Mouse (Mus musculus): ENCODE data around the gene Ndrg3. TPM values are rescaled to one million over a fixed set of nuclear protein-coding genes. Genes with fewer than 3 reads are reported as not detected.
"Not testable (repeated sequence)": the region's sequence is repeated elsewhere in the genome, so short reads cannot be mapped to it uniquely, and the experiment has no call there.

Gene Ndrg3
- polyA plus RNA-seq, 1 experiment: 81.0 TPM

GRCm38 (mm10) chr2:156896384-156896914 is 95.4 kb downstream of the Ndrg3 start:
- TF ChIP-seq POLR2A (IDR thresholded peaks at IDR 0.05; ENCODE audit: borderline replicate concordance, low read depth, low read length) (no peak), CTCF (IDR thresholded peaks at IDR 0.05; ENCODE audit: low read depth, low read length) (no peak)
- Histone ChIP-seq H3K4me1 (ENCODE audit: control insufficient read depth, insufficient read depth, low read length) (peaks cover 5% of the 10 kb centered on the region), H3K4me3 (ENCODE audit: insufficient read depth, low read length) (no peak overlapping the region)

GRCm38 (mm10) chr2:156894496-156895265 is 97.2 kb downstream of the Ndrg3 start:
- H3K4me3 ChIP-seq (ENCODE audit: insufficient read depth, low read length): no peak overlapping the region
- H3K27ac ChIP-seq (ENCODE audit: insufficient read depth, low read depth, low read length): no peak overlapping the region
- peaks cover 5% of the 10 kb centered on the region for H3K4me1 ChIP-seq (ENCODE audit: control insufficient read depth, insufficient read depth, low read length)
- TF ChIP-seq CTCF (IDR thresholded peaks at IDR 0.05; ENCODE audit: low read depth, low read length) (no peak), POLR2A (IDR thresholded peaks at IDR 0.05; ENCODE audit: borderline replicate concordance, low read depth, low read length) (no peak)

More at GRCm38 (mm10) chr2:156896384-156896914, 95.4 kb downstream of the Ndrg3 start:
- no peak overlapping the region for H3K27ac ChIP-seq (ENCODE audit: insufficient read depth, low read depth, low read length)

- H3K4me3 ChIP-seq (ENCODE audit: insufficient read depth, low read length): no peak overlapping the region
- TF ChIP-seq CTCF (IDR thresholded peaks at IDR 0.05; ENCODE audit: low read depth, low read length): no peak
- TF ChIP-seq POLR2A (IDR thresholded peaks at IDR 0.05; ENCODE audit: borderline replicate concordance, low read depth, low read length): no peak
- no peak overlapping the region for H3K27ac ChIP-seq (ENCODE audit: insufficient read depth, low read depth, low read length)
- peaks cover 5% of the 10 kb centered on the region for H3K4me1 ChIP-seq (ENCODE audit: control insufficient read depth, insufficient read depth, low read length)
Measured at GRCm38 (mm10) chr2:156892821-156893220, 99.0 kb downstream of the Ndrg3 start.

DNA sequence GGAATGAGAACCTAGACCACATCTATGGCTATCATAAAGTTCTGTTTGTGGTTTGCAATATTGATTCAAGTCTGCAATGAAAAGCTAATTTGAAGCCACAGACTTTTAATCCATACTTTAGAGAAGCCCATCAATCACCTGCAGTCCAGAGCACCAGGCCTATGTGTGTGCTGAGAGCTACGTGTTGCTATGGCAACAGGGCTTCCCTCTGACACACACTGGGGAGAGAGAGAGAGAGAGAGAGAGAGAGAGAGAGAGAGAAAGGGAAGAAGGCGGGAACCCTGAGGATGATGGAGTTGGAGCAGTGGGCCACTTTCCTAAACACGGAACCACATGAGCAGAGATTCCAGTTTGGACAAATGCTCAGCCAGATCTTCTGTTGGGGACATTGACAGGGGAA is 99.6 kb downstream of the Ndrg3 start:
- H3K4me1 ChIP-seq (ENCODE audit: control insufficient read depth, insufficient read depth, low read length): peaks cover 5% of the 10 kb centered on the region
- H3K27ac ChIP-seq (ENCODE audit: insufficient read depth, low read depth, low read length): no peak overlapping the region
- H3K4me3 ChIP-seq (ENCODE audit: insufficient read depth, low read length): no peak overlapping the region
- TF ChIP-seq CTCF (IDR thresholded peaks at IDR 0.05; ENCODE audit: low read depth, low read length) (no peak), POLR2A (IDR thresholded peaks at IDR 0.05; ENCODE audit: borderline replicate concordance, low read depth, low read length) (no peak)

- Histone ChIP-seq H3K27ac (ENCODE audit: insufficient read depth, low read depth, low read length) (no peak overlapping the region), H3K4me3 (ENCODE audit: insufficient read depth, low read length) (no peak overlapping the region), H3K4me1 (ENCODE audit: control insufficient read depth, insufficient read depth, low read length) (peaks cover 10% of the 10 kb centered on the region)
- no peak for TF ChIP-seq CTCF (IDR thresholded peaks at IDR 0.05; ENCODE audit: low read depth, low read length)
- no peak for TF ChIP-seq POLR2A (IDR thresholded peaks at IDR 0.05; ENCODE audit: borderline replicate concordance, low read depth, low read length)
Measured at GRCm38 (mm10) chr2:156888490-156888889, 103.4 kb downstream of the Ndrg3 start.

GRCm38 (mm10) chr2:156887017-156887416 is 104.8 kb downstream of the Ndrg3 start, which contains the start of gene Sla2:
Gene Sla2, minus strand, starts transcription at chr2:156887192.
- H3K4me3 ChIP-seq (ENCODE audit: insufficient read depth, low read length): no peak within 1 kb of the TSS
- peaks cover 10% of the 10 kb centered on the region for H3K4me1 ChIP-seq (ENCODE audit: control insufficient read depth, insufficient read depth, low read length)
- no peak within 1 kb of the TSS for H3K27ac ChIP-seq (ENCODE audit: insufficient read depth, low read depth, low read length)
- TF ChIP-seq POLR2A (IDR thresholded peaks at IDR 0.05; ENCODE audit: borderline replicate concordance, low read depth, low read length) (no peak), CTCF (IDR thresholded peaks at IDR 0.05; ENCODE audit: low read depth, low read length) (no peak)

DNA sequence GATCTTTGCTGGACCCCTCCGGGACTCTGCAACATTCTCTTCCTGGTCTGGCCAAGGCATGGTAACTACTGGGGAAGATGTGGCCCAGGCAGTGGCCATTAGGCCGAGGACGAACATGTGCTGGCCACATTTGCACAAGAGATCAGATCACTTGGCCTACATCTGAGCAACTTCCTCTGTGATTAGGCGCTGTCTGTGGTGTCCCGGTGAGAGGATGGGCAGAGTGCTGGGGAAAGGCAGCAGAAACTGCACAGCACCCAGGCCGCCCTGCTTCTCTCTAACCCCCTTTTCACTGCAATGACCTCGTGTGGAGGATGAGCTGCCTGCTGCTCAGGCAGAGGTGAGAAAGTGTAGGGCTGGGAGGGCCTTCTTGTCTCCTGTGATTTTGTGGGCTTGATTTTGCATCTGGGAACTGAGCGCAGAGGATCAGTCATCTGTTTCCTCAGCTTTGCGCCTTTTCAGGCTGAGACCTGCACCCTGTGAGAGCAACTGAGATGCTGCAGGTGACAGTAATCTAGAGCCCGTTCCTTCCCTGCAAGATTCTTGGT is 105.7 kb downstream of the Ndrg3 start:
- TF ChIP-seq CTCF (IDR thresholded peaks at IDR 0.05; ENCODE audit: low read depth, low read length): no peak
- TF ChIP-seq POLR2A (IDR thresholded peaks at IDR 0.05; ENCODE audit: borderline replicate concordance, low read depth, low read length): no peak
- Histone ChIP-seq H3K4me1 (ENCODE audit: control insufficient read depth, insufficient read depth, low read length) (peaks cover 10% of the 10 kb centered on the region), H3K4me3 (ENCODE audit: insufficient read depth, low read length) (no peak overlapping the region), H3K27ac (ENCODE audit: insufficient read depth, low read depth, low read length) (no peak overlapping the region)

- not testable (repeated sequence) for H3K4me3 ChIP-seq (ENCODE audit: insufficient read depth, low read length); H3K27ac ChIP-seq (ENCODE audit: insufficient read depth, low read depth, low read length)
- H3K4me1 ChIP-seq (ENCODE audit: control insufficient read depth, insufficient read depth, low read length): peaks cover 10% of the 10 kb centered on the region
Measured at GRCm38 (mm10) chr2:156885666-156886065, 106.2 kb downstream of the Ndrg3 start.

DNA sequence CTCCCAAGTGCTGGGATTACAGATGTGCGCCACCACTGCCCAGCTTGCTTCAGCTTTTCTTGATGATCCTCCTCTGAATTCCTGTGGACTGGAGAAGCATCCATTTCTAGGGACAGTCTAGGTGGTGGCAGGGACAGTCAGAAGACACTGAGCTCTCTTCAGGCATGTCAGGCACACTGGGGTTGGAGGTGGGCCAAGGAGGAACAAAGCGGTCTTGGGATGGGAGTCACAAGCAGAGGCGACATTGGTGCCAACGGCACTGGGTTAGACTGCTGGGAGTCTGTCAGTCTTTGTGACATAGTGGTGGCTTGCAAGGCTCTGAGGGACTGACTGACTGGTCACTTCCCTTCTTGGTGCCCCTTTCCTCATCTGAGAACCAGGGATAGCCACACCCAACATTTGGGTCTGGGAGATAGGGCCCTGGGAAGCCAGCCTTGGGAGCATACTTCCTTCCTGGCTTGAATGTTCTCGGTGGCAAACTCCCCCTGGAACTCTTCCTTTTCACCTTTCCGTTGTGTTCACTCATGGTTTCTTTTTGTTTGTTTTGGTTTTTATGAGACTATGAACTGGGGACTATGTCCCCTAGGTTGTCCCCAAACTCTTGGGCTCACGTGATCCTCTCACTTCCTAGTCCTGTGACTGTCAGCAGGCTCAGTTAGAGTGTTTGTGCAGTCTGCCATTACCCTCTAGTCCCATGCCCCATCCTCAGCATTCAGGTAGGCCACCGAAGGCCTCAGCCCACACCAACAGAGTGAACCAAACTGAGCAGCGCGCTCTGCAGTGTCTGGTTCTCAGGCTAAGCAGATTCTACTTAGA is 107.3 kb downstream of the Ndrg3 start:
- Histone ChIP-seq H3K4me3 (ENCODE audit: insufficient read depth, low read length) (no peak overlapping the region), H3K27ac (ENCODE audit: insufficient read depth, low read depth, low read length) (no peak overlapping the region), H3K4me1 (ENCODE audit: control insufficient read depth, insufficient read depth, low read length) (peaks cover 10% of the 10 kb centered on the region)
- TF ChIP-seq POLR2A (IDR thresholded peaks at IDR 0.05; ENCODE audit: borderline replicate concordance, low read depth, low read length): no peak
- TF ChIP-seq CTCF (IDR thresholded peaks at IDR 0.05; ENCODE audit: low read depth, low read length): no peak
